Mouse (Mus musculus) v-Abl transformed pro-B cells (cell line): ENCODE data around the gene Iqsec2.

Source experiments
- in situ Hi-C, 2 experiments: fragments of 400-800 bp; cut with MboI; formaldehyde crosslinking; loops; one replicate each; pipeline ENCODE4 v1.15.1; 2025; ENCODE audit not compliant: unreplicated experiment in 2 of 2

Iqsec2 gene

GRCm38 (mm10) chrX:152234125-152234524, 90.1 kb downstream of the Iqsec2 start:
- in situ Hi-C loops: loop anchor here in 1 of 2 experiments (25.0 kb wide), 1 partner anchor 453 kb away; no protein-coding TSS in a partner anchor

DNA sequence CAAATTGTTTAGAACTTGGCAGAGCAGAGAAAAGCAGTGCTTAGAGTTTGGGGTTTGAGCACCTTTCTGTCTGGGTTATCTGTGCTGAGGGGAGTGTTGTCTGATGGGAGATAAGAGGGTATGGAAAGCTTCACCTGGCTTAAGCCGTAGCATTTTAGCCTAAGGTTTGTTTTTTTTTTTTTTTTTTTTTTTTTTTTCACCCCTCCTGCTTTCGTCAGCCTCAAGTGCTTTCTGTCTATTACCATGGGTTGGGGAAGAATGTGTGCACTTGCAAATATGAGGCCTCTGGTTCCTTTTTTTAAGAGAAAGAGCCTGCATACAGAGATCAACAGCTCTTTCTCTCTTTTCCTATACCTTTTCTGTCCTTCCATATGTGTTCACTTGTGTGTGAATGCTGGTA, 91.7 kb downstream of the Iqsec2 start:
- in situ Hi-C loops: loop anchor here in 1 of 2 experiments (25.0 kb wide), 1 partner anchor 452 kb away; no protein-coding TSS in a partner anchor

DNA sequence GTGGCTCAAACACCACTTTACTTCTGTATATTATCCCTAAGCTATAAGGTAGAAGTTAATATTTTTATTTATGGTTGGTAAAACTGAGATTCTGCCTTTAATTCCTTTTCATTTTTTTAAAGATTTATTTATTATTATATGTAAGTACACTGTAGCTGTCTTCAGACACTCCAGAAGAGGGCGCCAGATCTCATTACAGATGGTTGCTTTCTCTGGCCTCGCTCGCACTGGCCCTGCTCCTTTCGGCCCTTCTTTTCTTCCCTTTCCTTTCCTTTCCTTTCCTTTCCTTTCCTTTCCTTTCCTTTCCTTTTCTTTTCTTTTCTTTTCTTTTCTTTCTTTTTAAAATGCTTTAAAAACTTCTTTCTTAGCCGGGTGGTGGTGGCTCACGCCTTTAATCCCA, 99.1 kb downstream of the Iqsec2 start:
- in situ Hi-C loops: loop anchor here (10.0 to 25.0 kb wide), 3 partner anchors 102 to 444 kb away; partner anchors contain the start of gene Tspyl2 (in 1 of the 2)

DNA sequence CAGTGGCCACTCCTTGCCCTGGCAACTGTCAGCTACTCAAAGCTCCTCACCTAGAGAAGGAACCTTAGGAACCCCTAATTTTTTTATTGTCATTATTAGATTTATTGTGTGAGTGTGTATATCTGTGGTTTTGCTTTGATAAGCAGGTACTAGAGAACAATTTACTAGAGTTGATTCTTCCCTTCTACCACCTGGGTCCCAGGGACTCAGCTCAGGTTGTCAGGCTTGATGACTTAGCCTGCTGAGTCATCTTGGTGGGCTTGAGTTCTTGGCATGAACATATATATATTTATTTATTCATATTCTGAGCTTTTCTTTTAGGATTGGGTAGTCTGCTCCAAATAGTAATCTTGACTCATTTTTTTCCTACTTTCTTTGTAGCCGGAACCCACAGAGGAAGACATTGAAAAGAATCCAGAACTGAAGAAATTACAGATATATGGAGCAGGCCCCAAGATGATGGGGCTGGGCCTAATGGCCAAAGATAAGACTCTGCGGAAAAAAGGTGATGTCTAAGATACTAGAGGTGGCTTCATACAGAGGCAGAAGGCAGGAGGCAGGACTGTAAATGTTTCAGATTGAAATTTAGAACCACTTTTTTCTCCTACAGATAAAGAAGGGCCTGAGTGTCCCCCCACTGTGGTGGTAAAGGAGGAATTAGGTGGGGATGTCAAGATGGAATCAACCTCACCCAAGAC, 100.6 kb downstream of the Iqsec2 start:
- in situ Hi-C loops: loop anchor here (10.0 to 25.0 kb wide), 3 partner anchors 100 to 443 kb away; partner anchors contain the start of gene Tspyl2 (in 1 of the 2)

DNA sequence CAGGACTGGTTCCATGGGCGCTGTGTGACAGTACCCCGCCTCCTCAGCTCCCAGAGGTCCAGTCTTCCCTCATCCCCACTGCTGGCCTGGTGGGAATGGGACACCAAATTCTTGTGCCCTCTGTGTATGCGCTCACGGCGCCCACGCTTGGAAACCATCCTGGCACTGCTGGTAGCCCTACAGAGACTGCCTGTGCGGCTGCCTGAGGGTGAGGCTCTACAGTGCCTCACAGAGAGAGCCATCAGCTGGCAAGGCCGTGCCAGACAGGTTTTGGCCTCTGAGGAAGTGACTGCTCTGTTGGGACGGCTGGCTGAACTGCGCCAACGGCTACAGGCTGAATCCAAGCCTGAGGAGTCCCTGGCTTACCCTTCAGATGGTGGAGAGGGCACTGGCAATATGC, 127.1 kb downstream of the Iqsec2 start:
- in situ Hi-C loops: loop anchor here in 1 of 2 experiments (25.0 kb wide), 1 partner anchor 241 kb away; no protein-coding TSS in a partner anchor
